Mouse (Mus musculus) cerebellum, adult (tissue): ENCODE measurements at regions not wholly inside any gene's neighbourhood (a gene's known extent, or its start where the extent isn't known, plus 50 kb on each side); places are given as distances from the start of the nearest gene placed in this dataset.
"Not testable (repeated sequence)": the region's sequence is repeated elsewhere in the genome, so short reads cannot be mapped to it uniquely, and the experiment has no call there.

ENCODE experiments used
- ATAC-seq: cut with Nextera tagmentation; 2 replicates; pipeline ENCODE4 v1.9.2; 2017; ENCODE audit warnings: mild to moderate bottlenecking, moderate library complexity, mixed read lengths; ENCODE audit not compliant: insufficient number of reproducible peaks, low FRiP score, low TSS enrichment

DNA sequence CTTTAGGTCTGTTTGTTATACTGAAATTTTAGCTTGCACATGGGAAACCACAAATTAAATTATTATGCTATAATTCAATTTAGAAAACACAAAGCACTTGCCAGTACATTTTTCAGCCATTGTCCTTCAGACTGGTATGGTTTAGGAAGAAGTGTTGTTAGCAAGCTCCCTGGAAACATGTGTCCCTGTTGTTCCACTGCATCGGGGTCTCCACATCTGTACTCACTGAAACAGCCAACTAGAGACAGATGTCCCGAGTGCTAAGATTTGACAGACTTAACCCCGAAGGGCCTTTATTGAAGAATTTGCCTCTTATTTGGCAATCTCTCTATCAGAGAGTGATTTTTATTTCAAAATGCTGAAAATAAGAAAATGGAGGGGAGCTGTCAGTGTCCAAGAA lies 362.6 kb downstream of the Rfpl4b start:
- no peak for ATAC-seq

DNA sequence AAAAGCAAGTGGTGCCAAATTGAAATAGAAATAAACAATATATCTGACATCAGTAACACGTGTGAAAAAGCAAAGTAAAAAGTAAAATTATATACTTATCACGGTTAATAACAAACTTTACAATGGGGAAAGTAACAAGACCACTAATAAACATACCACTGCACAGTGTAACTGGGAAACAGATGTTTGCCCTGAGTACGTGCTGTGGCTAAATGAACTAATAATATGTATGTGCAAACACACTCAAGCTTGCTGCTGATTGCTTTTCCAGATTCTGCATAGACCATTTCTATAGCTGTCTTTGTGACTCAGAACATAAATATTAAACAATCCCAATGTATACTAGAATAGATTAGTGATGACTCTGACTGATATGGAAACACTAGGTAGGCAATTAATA lies 363.2 kb downstream of the Rfpl4b start:
- no peak for ATAC-seq

DNA sequence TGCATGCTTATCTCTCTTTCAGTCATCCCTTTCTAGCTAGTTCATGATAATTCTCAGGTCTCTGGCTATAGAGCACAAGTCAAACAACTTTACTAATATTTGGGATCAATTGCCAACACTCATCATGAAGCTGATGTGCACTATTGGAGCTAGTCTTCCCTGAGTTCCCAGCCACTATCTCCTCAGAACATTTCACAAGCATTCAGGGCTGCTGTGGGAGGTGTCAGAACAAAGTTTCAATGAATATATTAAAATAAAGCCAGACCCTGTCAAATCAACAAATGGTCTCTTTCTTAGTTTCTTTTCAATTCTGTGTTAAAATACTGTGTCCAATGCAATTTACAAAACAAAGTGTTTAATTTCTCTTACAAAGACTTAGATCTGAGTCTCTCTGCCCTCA lies 364.8 kb downstream of the Rfpl4b start:
- ATAC-seq, result no peak

DNA sequence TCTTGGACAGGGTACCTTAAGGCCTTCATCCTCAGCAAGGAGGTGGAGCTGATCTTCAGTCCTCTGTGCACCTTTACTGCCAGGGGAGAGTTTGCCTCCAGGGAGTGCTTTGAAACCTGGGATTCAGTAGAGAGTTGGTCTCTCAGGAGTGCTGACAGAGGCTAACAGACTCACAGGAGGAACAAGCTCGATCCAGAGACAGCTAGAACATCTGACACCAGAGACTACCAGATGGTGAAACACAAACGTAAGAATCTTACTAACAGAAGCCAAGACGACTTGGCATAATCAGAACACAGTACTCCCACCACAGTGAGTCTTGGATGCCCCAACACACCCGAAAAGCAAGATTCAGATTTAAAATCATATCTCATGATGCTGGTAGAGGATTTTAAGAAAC lies 372.3 kb downstream of the Rfpl4b start:
- ATAC-seq, result no peak

DNA sequence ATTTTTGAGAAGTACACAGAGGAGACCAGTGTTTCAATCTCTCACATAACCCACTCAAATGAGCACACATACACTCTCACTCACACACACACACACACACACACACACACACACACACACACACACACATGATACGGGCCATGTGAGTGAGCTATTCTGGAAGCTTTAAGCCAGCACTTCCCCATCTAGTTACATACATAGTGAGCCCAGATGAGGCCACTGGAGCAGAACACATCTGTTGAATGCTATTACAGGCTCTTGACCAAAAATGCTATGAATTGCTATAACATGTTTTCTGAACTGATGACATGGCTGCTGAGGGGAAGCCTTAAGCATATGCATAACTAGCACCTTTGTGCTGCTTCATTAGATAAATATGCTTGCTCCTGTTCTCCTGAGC lies 373.9 kb downstream of the Rfpl4b start:
- ATAC-seq, result no peak

DNA sequence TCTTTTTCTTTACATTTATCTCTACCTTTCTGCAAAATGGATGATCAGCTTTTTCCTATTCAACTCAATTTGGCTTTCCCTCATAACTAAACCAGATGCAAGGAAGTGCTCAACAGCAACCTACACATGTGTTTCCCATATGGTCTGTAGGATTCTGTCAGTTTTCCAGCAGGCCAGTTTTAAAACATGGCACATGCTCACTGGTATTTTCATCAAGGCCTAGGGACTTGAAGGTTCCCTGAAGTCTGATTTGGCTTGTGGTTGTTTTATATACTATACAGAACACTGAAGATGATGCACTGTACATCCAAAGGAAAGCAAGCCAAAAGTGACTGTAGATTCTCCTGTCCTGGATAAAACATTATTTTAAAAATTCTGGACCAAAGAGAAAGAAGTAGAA lies 374.3 kb downstream of the Rfpl4b start:
- no peak for ATAC-seq

DNA sequence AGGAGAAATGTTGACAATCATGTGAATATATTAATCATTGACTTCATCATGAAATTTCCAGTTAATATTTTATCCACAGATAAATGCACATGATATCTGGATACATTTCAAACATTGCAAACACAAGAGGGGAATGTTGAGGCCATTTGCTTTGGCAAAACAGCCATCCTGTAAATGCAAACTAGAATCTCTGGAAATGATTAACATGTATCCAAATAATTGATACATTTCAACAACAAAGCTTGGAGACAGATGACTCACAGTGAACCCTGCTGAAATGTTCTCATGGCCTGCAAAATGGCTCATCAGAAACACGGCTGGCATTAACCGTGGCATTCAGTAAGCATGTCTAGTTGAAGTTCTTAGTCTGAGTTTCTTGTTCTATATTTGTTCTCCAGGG lies 382.3 kb downstream of the Rfpl4b start:
- ATAC-seq, result no peak

DNA sequence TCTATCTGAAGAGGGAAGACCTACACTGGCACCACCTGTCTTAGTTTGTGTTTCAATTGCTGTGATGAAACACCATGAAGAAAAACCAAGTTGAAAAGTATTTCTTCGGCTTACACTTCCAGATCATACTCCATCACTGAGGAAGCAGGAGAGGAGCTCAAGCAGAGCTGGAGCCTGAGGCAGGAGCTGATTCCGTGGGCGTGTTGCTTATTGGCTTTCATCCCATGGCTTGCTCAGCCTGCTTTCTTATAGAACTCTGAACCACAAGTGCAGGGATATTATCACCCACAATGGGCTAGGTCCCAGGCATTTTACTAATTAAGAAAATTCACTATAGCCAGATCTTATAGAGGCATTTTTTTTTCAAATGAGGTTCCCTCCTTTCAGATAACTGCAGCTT lies 384.7 kb downstream of the Rfpl4b start:
- no peak for ATAC-seq

DNA sequence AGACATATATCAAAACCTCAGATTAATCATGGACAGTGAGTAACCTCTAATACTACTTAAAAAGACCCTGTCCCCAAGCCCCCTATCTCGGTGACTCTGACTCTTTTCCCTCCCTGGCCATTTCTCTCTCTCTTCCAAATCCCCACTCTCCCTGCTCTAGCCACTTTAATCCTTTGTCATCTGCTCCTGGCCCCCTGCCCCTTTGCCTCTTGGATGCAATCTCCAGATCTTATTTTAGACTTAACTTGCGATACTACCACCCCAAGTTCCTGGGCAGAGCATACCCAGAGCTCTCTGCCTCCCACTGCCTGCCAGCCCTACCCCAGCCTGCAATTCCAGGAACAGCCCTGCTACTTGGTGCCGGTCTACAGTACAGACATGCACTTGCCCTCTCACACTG lies 400.0 kb downstream of the Rfpl4b start:
- ATAC-seq, result no peak

DNA sequence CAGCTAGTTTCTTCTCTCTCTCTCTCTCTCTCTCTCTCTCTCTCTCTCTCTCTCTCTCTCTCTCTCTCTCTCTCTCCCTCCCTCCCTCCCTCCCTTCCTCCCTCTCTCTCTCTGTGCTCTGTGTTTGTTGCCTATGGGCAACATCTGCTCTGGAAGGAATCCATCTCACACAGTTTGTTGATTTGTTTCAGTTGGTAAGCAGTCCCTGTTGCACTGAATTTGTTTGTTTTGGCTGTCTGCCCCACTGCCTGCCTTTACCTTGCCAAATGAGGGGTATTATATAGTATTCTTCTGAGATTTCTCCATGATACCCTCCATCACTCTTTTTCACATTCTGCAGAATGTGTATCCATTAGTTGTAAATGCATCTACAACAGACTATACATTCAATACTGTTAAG lies 401.8 kb downstream of the Rfpl4b start:
- no peak for ATAC-seq

DNA sequence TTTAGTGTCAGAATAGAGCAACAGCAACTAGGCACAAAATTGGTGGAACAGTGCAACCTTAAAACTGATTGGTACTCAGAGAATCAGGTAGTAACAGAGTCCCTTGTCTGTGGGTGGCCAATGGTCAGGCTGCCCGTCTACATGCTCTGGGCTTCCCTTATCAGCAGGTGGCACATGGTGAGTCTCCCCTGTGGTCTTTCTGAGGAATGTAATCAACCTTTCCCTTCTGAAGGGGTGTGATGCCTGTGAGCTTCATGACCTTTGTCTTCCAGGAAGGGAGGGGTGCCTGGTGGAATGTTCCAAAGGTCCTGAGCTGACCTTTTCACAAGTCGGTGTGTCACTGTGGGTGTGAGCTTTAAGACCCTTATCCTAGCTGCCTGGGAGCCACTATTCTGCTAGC lies 438.4 kb downstream of the Rfpl4b start:
- no peak for ATAC-seq

DNA sequence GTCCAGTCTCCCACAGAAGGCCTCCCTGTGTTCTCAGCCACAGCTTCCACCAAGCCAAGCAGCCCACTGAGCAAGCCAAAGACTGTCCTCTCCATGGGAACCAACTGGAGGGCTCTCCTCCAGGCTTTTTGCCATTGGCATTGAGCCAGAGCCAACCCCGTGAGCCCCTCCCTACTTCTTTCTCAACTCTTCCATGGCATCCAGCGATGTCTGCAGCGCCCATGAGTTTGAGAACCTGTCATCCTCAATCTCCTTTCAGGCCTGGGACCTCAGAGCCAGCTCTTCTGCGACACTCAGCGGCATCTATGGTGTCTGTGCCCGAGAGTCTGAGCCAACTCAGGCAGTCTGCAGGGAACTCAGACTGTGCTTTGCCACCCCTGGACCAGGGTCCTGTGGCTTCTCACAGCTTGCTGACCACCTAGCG lies 439.7 kb downstream of the Rfpl4b start:
- peak; percentile 68; the same call in 1 of the 2 replicates for ATAC-seq

DNA sequence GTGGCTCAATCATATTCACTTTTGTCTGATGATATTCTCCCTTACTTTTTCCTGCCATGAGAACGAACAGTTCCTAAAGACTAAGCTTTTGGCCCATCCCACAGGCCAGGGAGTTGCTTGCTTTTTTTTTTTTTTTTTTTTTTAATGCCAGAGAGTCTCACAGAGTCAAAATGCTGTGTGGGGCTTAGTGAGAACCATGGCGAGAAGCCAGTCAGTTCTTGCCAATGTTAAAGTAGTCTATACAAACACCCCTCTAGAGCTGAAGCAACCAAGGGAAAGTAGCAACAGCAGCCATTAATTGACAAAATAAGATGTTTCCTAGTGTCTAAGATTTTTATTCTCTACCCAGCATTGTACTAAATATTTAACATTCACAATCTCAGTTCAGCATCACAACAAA lies 441.2 kb downstream of the Rfpl4b start:
- no peak for ATAC-seq

DNA sequence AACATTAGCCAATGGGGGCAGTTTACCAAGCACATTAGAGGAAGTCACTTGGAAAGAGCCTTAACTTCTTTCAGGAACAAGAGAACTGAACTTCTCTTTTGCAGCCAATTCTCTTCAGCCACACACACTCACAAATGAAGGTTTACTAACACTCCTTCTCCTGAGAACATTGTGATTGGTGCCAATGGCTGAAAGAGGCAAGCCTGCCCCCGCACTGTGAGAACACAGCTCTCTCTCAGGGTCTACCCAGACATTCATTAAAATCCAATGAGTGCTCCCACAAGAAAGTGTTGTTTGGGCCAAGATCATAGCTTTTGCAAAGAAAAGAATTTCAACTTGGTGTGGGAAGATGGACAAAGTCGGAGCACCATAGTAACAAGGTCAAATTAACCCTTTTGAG lies 454.8 kb downstream of the Rfpl4b start:
- ATAC-seq, result no peak

DNA sequence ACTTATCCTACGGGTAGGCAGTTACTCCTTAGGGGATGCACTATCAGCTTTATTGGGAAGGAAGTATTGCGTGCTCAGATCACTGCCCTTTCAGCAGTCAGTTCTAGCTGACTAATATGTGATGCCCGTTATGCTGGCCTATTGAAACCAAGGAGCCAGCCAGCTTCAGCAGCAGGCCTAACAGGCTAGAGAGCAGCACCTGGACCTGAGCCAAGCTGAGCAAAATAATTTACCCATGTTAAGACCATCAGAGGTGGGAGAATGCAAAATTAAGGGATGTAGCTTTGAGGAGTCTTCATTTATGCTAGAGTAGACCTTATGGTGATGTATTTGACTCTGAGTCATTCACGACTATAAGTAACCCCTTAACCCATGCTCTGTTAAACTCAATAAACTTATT lies 456.7 kb downstream of the Rfpl4b start:
- ATAC-seq, result no peak

DNA sequence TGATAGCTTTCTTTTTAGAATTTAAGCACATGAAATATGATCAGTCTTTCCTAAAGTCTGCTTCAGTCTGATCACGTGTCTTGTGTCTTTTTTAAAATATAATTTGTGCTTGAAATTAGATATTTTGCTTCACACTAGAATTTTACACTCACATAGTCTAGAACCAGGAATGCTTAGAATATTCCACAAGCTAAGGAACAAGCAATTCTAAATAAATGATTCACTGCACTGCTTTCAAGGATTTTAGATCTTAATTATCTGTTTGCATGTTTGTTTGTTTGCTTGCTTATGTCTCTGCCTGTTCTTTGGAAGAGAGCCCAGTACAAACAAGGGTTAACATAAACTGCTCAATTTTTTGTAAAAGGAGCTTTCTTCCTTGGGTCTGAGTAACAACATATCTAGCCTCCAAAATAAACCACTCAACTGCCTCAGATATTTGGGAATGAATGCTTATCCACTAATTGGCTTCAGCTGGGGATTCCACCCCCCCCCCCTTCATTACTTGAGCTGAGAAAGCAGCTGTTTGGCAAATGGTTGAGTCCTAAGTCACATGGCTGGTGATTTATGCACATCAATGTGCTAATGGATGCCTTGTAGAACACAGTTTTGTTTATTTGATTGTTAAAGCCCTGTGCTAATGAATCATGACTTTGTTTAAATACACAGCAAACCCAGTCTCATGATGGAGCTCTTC lies 463.9 kb downstream of the Rfpl4b start:
- ATAC-seq, result no peak

DNA sequence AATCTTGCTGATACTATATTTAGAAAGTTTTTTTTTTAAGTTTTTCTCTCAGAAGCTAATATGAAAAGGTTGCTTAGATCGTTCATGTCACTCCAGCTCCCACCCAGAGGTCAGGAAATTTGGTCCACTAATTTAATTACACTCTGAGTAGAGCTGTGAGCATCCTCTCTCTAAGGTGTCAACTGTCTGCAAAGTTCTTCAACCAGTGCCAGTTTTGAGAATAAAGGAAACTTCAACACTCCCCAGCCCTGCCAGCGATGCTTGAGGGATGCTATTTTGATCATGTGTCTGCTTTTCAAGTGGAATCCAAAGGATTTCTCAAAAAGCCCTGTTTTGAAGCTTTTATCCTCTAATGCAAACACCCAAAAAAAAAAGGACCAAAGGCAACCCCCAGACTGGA lies 467.6 kb downstream of the Rfpl4b start:
- ATAC-seq, result no peak

DNA sequence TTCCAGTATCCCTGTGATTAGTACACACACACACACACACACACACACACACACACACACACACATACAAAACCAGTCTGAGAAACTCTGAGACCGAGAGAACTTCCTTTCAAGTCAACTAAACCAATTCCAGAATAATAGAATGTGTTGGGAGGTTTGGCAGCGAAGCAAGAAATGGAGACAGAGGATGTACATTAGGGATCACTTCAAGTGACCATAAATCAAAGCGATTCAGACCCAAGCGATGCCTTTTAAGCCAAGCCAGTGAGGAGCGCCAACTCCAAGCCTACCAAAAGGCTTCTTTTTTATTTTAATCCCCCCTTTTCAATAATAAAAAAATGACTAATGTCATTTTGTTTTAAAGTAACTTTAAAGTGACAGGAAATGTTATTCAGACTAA lies 468.1 kb downstream of the Rfpl4b start:
- no peak for ATAC-seq

DNA sequence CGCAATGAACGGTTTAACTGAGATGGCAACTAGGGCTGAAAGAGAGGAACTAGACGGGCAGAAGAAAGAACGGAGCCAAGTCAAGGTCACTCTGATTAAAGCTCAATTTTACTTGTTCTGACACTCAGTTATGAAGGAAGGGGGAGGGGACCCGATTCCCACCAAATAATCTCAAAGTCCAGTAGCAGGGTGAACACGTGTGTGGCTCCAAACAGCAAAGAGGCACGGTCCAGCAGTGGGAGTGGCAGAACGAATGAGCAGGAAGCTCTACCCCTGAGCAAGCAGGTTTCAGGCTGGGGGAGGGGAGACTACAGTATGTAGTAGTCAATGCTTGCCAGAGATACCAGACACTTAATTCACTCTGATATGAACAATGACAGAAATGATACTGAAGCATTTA lies 474.6 kb downstream of the Rfpl4b start:
- not testable (repeated sequence) for ATAC-seq

DNA sequence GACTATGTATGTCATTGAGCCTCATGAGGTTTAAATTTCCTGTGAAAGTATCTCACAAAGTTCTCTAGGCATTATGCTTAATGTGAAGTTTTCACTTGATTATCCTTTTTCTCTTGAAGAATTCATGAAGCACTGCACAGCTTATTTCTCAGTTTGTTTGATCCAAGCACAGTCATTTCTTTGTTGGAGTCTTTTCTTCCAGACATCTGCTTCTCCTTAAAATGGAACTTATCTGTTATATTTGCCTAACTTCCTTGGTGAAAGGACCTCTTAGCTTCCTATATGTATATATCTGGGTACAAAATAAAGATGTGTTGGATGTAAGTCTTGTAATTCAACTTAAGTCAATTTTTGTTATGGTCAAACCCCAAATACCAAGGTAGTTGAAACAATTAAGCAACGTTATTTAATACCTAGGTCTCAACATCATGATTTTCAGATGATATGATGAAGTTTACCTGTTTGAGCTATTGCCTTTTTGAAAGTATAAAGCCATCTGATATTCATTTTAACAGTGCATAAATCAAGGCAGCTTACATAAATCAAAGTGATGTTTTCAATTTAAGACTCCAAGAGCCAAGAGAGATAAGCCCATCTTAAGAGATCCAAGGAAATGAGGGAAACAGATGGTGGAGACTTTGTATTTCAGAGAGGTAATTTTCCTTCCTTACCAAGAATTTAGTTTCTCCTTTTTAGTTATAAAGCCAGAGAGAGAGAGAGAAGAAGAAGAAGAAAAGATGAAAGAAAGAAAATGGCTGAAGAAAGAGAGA lies 481.0 kb downstream of the Rfpl4b start:
- ATAC-seq, result no peak

DNA sequence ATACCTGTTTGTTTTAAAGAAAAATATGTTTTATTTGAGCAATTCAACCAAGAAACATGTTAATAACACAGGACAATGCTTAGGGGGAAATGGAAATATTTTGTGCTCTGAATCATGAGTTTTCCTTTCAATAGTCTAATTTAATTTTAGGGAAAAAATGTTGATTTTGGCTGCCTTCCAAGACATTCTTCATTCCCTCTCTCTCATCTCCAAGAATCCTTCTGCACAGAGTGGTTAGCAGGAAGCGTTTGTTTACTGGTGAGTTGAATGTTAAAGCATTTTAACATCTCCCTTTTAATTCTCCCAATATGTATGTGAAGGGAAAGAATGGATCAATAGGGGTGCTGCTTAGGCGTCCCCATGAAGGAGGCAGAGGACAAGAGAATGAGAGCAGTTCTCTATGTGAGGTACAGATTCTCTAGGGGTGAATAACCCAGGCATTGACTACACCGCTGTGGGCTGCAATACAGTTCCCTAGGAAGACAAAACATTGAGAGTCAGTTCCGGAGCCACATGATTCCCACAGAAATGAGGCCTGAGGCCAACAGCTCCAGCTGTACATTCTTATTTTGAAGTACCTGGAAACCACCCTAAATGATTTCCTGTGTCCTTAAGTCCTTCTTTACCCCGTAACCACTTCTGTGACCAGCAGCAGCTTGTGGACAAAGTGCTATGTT lies 512.7 kb downstream of the Rfpl4b start:
- ATAC-seq, result no peak

DNA sequence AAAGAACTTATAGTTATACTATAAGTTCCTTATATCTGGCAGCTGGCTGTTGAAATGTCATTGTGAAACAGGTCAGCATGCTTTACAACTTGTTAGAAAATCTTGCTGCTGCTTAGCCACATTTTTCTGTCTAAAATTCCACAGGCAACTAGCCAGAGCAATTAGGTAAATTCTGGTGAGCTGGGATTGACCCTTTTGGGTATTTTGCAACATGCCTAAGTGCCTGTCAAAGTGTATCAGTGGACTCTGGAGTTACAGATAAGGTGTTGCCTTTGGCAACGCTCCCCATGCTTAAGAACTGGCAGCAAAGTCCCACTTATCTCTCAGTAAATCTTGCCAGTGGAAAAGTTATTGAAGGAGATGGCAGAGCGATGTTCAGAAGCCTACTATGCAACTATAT lies 525.9 kb downstream of the Rfpl4b start:
- no peak for ATAC-seq
